Mouse (Mus musculus): ENCODE data around the gene Cyp2w1.

The Cyp2w1 gene

GRCm38 (mm10) chr5:139364260-139364910 is 12.0 kb downstream of the Cyp2w1 start:
- peak; percentile 84 to 92 for DNase-seq (ENCODE audit: low read depth in 2 of 2, low spot score in 2 of 2)

DNA sequence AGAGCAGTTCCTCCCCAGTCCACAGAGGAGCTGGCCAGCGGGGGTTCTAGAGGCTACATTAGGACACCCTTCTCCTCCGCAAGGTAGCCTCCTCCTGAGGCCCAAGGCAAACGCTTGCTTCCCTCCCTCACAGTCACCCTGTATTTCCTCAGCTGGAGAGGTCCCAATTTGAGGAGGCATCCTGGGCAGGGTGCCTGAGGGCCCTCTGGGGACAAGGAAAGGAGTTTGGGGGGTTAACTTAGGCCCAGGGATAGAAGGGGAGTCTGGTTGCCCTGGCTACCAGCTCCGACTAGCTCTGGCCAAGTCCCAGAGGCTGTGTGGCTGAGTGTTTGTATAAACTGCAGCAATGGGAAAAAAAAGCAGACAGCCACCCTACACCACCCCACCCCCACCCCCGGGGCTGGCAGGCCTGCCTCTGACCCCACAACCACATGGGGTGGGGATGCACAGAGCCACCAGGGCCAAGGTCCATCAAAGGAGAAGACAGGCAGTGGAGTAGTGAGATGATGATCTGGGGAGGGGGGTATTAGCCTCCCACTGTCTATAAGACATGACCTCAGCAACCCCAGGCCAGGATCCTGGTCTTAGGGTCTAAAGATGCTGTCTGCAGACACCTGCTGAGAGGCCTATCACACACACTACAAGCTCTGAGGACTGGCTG is 12.6 kb downstream of the Cyp2w1 start:
- DNase-seq (ENCODE audit: low read depth in 2 of 2, low spot score in 2 of 2), result no peak

- no peak for DNase-seq (ENCODE audit: low read depth in 2 of 2, low spot score in 2 of 2)
Observed at GRCm38 (mm10) chr5:139365827-139366226, 13.4 kb downstream of the Cyp2w1 start.

DNA sequence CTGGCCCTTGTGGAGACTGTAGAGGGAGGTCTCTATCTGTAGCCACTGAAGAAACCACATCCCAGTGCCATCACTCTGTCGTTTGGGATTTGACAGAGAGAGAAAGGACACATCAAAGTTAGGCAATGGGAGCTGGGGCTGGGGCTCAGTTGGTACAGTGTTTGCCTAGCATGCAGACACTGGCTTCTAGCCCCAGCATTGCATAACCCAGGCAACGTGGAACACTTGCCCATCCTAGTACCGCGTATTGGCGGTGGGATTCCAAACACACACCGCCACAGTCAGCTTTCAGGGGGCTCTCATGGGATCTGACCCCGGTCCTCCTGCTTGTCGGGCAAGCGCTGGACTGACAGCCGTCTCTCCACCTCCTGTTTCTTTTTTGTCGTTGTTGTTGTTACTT is 14.1 kb downstream of the Cyp2w1 start:
- no peak for DNase-seq (ENCODE audit: low read depth in 2 of 2, low spot score in 2 of 2)

DNA sequence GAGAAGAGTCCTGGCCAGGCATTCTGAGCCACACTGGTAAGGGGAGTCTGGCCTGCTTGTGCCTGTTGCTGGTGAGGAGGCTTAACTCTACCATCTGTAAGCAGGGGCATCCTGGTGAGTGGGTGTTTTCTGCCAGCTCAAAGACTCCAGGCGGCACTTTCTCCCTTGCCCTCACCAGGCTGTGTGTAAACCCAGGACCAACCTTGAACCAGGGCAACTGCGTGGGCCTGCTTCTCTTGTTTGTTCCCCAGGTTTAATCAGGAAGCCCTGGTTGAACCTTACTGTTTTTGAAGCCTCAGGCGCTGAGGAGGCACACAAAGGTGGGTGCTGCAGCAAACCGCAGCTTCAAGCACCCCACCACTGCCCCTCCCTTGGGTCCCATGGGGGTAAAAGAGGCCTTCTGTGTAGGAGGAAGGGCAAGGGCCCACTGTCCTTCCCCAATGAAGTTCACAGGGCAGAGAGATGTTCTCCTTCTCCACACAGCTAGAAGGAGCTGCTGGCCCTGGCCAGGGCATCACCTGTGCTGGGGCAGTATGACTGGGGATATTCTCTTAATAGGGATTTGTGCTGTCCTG is 15.6 kb downstream of the Cyp2w1 start:
- DNase-seq (ENCODE audit: low read depth in 2 of 2, low spot score in 2 of 2), result peak in 1 of 2 experiments; percentile 33

- no peak for DNase-seq (ENCODE audit: low read depth in 2 of 2, low spot score in 2 of 2)
Observed at GRCm38 (mm10) chr5:139368638-139369320, 16.4 kb downstream of the Cyp2w1 start.

GRCm38 (mm10) chr5:139370336-139370735 is 17.9 kb downstream of the Cyp2w1 start:
- no peak for DNase-seq (ENCODE audit: low read depth in 2 of 2, low spot score in 2 of 2)

DNA sequence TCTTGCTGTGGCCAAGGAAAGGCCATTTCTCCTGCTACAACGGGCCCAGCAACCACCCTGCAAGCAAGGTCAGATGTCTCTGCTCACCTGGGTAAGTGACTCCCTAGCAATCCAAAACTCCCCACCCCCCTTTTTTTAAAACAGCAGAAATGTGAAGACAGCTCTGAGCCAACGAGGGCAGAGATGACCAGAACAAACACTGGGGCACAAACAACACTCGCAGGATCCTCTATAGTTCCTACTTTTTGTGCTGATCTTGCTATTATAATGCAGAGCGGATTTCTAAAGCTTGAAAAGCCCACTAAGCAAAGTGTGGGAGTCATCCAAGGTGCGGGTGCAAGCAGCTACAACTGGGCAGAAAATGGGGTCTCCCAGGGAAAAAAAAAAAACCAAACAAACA is 18.7 kb downstream of the Cyp2w1 start:
- DNase-seq (ENCODE audit: low read depth in 2 of 2, low spot score in 2 of 2), result no peak

DNA sequence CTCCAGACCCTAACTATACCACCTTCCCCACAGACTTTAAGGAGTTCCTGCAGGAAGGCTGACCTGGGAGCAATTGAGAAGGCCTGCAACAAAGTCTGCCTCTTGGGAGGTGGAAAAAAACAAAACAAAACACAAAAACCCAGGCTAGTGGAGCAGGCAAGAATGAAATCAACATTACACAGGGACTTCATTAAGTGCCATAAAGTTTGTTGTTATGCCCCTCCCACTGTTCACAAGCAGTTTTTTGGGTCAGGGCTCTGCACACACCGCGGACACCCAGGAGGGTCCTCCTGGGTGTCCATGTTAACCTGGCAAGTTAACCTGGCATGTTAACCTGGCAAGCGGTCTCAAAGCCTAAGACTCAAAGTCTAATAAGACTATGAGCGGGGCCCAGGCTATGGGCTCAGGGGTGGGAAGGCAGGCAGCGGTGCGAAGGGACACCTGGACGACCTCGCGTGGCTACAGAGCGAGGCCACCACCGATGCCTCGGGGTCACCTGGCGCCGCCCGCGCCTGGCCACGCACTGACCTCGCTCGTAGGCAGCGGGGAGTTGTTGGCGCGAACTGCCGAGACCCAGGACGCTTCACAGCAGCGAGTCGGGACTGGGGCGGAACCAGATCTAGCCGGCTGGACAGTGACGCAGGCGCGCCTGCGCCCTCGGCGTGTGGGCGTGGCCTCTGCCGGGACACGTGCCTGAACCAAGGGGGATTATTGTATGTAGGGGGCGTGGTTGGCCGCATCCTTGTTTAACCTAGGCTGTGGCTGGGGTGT is 19.4 kb downstream of the Cyp2w1 start:
- DNase-seq (ENCODE audit: low read depth in 2 of 2, low spot score in 2 of 2), result peak; percentile 84 to 92

DNA sequence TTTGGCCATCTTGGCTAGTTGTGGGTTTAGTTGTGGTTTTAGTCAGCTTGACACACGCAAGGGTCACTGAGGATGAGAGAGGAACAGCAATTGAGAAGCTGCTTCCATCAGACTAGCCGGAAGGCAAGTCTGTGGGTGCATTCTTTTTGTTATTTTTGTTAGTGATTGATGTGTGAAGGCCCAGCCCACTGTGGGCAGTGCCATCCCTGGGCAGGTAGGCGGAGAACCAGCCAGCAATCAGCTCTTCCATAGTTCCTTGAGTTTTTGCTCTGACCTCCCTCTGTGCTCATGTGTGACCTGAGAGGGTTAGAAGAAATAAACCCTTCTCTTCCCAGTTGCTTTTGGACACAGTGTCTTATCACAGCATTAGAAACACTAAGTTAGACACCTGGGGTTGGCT is 20.7 kb downstream of the Cyp2w1 start:
- no peak for DNase-seq (ENCODE audit: low read depth in 2 of 2, low spot score in 2 of 2)

GRCm38 (mm10) chr5:139373889-139374444 is 21.6 kb downstream of the Cyp2w1 start:
- no peak for DNase-seq (ENCODE audit: low read depth in 2 of 2, low spot score in 2 of 2)

GRCm38 (mm10) chr5:139374841-139375240 is 22.4 kb downstream of the Cyp2w1 start:
- no peak for DNase-seq (ENCODE audit: low read depth in 2 of 2, low spot score in 2 of 2)

DNA sequence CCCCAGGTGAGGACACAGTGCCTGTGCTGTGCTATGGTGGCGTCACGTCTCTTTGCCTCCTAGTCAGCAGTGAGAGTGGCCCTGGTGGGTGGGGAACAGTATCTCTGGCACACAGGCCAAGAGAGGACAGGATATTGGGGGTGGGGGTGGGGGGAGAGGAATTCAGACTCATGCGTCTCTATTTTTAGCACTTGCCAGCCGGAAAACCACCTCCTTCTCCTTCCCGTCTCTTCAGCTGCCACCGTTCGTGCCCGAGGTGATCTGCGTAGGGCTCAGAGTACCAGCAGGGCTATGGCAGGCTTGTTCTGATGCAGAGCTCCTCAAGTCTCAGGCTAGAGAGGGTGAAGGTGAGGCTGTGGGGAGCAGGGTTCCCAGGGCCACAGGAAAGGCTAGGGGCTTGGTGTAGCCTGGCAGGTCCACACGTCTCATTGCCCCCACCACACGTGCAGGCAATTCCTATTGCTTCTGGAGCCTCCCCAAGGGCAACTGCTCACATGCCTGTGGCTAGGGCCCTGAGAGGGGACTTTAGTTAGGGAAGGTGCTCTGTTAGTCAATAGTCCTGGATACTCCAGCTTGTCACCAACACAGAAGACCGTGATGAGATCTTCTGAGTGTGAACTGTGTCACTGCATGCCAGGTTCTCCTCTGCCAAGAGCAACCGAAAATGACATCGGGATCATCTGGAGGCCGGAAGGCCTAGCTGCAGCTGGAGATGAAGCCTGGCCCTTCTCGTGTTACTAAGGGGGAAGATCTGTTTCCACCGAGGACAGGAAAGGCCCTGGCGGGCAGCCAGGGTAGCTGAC is 25.3 kb downstream of the Cyp2w1 start, which contains the start of gene Gpr146:
Gene Gpr146, plus strand, starts transcription at position 230 of the 803 bp plus-strand sequence.
- DNase-seq (ENCODE audit: low read depth in 2 of 2, low spot score in 2 of 2), result peak in 1 of 2 experiments; percentile 43

DNA sequence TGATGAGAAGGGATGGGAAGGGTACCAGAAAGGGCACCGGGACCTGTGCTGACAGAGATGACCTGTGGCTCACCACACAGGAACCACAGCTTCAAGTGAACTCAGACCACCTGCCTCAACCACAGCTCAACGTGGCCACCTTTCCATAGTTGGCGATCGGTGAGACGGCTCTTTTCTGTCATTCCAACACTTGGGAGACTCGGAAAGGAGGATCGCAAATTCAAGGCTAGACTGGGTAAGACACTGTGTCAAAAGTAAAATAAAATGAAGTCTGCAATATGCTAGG is 25.8 kb downstream of the Cyp2w1 start:
- DNase-seq (ENCODE audit: low read depth in 2 of 2, low spot score in 2 of 2), result no peak

- DNase-seq (ENCODE audit: low read depth in 2 of 2, low spot score in 2 of 2), result no peak
Observed at GRCm38 (mm10) chr5:139378986-139379629, 26.7 kb downstream of the Cyp2w1 start.

DNA sequence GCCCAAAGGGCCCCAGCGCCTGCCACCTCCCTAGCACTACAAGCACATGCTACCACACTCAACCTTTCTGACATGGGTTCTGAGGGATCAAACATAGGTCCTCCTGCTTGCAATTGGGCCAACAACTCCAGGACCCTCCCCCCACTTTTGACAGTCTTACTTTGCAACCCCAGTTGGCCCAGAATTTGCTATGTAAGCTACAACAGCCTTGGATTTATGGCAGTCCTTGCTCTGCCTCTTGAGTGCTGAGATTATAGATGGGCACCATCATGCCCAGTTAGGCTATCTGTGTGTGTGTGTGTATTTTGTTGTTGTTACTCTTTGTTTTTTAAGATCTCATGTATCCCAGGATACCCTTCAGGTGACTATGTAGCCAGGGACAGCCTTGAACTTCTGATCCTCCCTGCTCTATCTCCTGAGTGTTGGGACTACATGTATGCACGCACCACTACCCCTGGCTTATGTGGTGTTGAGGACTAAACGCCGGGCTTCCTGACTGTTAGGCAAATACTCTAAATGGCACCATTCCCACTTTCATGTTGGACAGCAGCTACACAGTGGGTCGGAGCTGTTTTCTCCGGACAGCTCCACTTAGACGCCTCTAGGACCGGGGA is 27.5 kb downstream of the Cyp2w1 start:
- DNase-seq (ENCODE audit: low read depth in 2 of 2, low spot score in 2 of 2), result no peak

- DNase-seq (ENCODE audit: low read depth in 2 of 2, low spot score in 2 of 2), result peak in 1 of 2 experiments; percentile 44
Observed at GRCm38 (mm10) chr5:139380385-139381248, 28.2 kb downstream of the Cyp2w1 start.
